Mouse (Mus musculus): ENCODE measurements around the gene Ube2g1.
"Not testable (repeated sequence)": the region's sequence is repeated elsewhere in the genome, so short reads cannot be mapped to it uniquely, and the experiment has no call there.

Ube2g1 gene

GRCm38 (mm10) chr11:72692353-72692752, 85.3 kb downstream of the Ube2g1 start:
- no peak for DNase-seq (ENCODE audit: low spot score)

GRCm38 (mm10) chr11:72695025-72695424, 87.9 kb downstream of the Ube2g1 start:
- DNase-seq (ENCODE audit: low spot score) = no peak

GRCm38 (mm10) chr11:72696368-72696971, 89.4 kb downstream of the Ube2g1 start:
- DNase-seq (ENCODE audit: low spot score) = no peak

- no peak for DNase-seq (ENCODE audit: low spot score)
Measured at GRCm38 (mm10) chr11:72697323-72697722, 90.2 kb downstream of the Ube2g1 start.

GRCm38 (mm10) chr11:72705111-72705510, 98.0 kb downstream of the Ube2g1 start:
- not testable (repeated sequence) for DNase-seq (ENCODE audit: low spot score)

GRCm38 (mm10) chr11:72712721-72713120, 105.6 kb downstream of the Ube2g1 start:
- DNase-seq (ENCODE audit: low spot score) = peak; percentile 13

GRCm38 (mm10) chr11:72718161-72718560, 111.1 kb downstream of the Ube2g1 start:
- DNase-seq (ENCODE audit: low spot score) = no peak

GRCm38 (mm10) chr11:72723165-72723564, 116.1 kb downstream of the Ube2g1 start:
- no peak for DNase-seq (ENCODE audit: low spot score)

- DNase-seq (ENCODE audit: low spot score) = no peak
Measured at GRCm38 (mm10) chr11:72723871-72724270, 116.8 kb downstream of the Ube2g1 start.

GRCm38 (mm10) chr11:72726023-72726422, 118.9 kb downstream of the Ube2g1 start:
- DNase-seq (ENCODE audit: low spot score) = no peak

GRCm38 (mm10) chr11:72733736-72734135, 126.7 kb downstream of the Ube2g1 start:
- DNase-seq (ENCODE audit: low spot score) = no peak

GRCm38 (mm10) chr11:72734840-72735518, 127.9 kb downstream of the Ube2g1 start:
- no peak for DNase-seq (ENCODE audit: low spot score)

GRCm38 (mm10) chr11:72735519-72735860, 128.4 kb downstream of the Ube2g1 start:
- DNase-seq (ENCODE audit: low spot score) = no peak

Data from left cerebral cortex, adult 11 months (tissue).